Mouse (Mus musculus) liver, postnatal 0 days (tissue): ENCODE results near the gene Chst11. TPM values are rescaled to one million over a fixed set of nuclear protein-coding genes. Genes with fewer than 3 reads are reported as not detected.
A peak's percentile ranks its signal among the peaks of the same experiment; 100 is the strongest.

ENCODE experiments used
- ATAC-seq: fragments of 200-750 bp; cut with Nextera tagmentation; 2 replicates; pipeline ENCODE4 v1.8.0; 2017; ENCODE audit warnings: mild to moderate bottlenecking, moderate library complexity
- DNase-seq: peaks from one replicate; pipeline ENCODE4 v3.0.0-alpha.2; 2016
- H3K27ac ChIP-seq: fragments of 300-500 bp; sonication (generic); 2 replicates; pipeline ENCODE4 v1.5.1; 2014; ENCODE audit warnings: antibody characterized with exemption, moderate library complexity, mild to moderate bottlenecking, low read depth
- H3K27me3 ChIP-seq: fragments of 300-500 bp; sonication (generic); 2 replicates; pipeline ENCODE4 v1.6.1; 2014; ENCODE audit warnings: low read length, control low read depth, mixed read lengths; ENCODE audit not compliant: insufficient read depth
- H3K36me3 ChIP-seq: fragments of 300-500 bp; sonication (generic); replicated peaks from 2 replicates; pipeline ENCODE4 v1.6.1; 2014; ENCODE audit warnings: mild to moderate bottlenecking, control low read depth, low read length, moderate library complexity, mixed read lengths; ENCODE audit not compliant: insufficient read depth
- H3K4me1 ChIP-seq: fragments of 300-500 bp; sonication (generic); 2 replicates; pipeline ENCODE4 v1.6.1; 2014; ENCODE audit warnings: antibody characterized with exemption, mild to moderate bottlenecking, control low read depth; ENCODE audit not compliant: insufficient read depth
- H3K4me2 ChIP-seq: fragments of 300-500 bp; sonication (generic); 2 replicates; pipeline ENCODE4 v1.6.1; 2014; ENCODE audit warnings: low read depth, mild to moderate bottlenecking, low read length, moderate library complexity, mixed read lengths
- H3K4me3 ChIP-seq: fragments of 300-500 bp; sonication (generic); 2 replicates; pipeline ENCODE4 v1.5.1; 2014; ENCODE audit warnings: low read depth, low read length
- H3K9ac ChIP-seq: fragments of 300-500 bp; sonication (generic); replicated peaks from 2 replicates; pipeline ENCODE4 v1.6.1; 2014; ENCODE audit warnings: mild to moderate bottlenecking, moderate library complexity
- H3K9me3 ChIP-seq: fragments of 300-500 bp; sonication (generic); 2 replicates; pipeline ENCODE4 v1.6.1; 2016; ENCODE audit warnings: mild to moderate bottlenecking, control low read depth, low read length, mixed read lengths
- CTCF ChIP-seq: sonication (generic); IDR thresholded peaks from 2 replicates; pipeline ENCODE4 v1.5.1; 2016; ENCODE audit warnings: antibody characterized with exemption, low read depth
- EP300 ChIP-seq: IDR thresholded peaks from 2 replicates; pipeline ENCODE4 v1.6.1; 2016; ENCODE audit warnings: antibody characterized with exemption, low read depth, mild to moderate bottlenecking
- WGBS: fragments of 180-500 bp; shearing (Covaris S2); extraction: QIAGEN DNeasy Blood & Tissue Kit; methylation state at CpG from one replicate; pipeline ENCODE4 v1.1.7; 2014; ENCODE audit not compliant: insufficient replicate concordance; 5-methylcytosine and 5-hydroxymethylcytosine counted together
- polyA plus RNA-seq: library from polyadenylated mRNA; unstranded; fragments of >200 nt; fragmentation: Nextera tagmentation; extraction: Ambion mirVana; gene quantifications from 2 replicates; pipeline ENCODE4 v1.2.1, GENCODE M21; 2015

Gene Chst11
- polyA plus RNA-seq, 1 experiment from 2014 or later: 0.40 TPM

- Histone ChIP-seq H3K4me2 (no peak overlapping the region), H3K36me3 (no peaks in the 10 kb centered on the region), H3K9ac (no peak overlapping the region), H3K4me1 (no peaks in the 10 kb centered on the region), H3K9me3 (peaks cover 4% of the 10 kb centered on the region; the same call in 1 of the 2 replicates), H3K27ac (no peak overlapping the region), H3K4me3 (no peak overlapping the region), H3K27me3 (no peaks in the 10 kb centered on the region)
- no peak for TF ChIP-seq CTCF
- no peak for TF ChIP-seq EP300
- 89% methylated on average over 5 of the region's 5 CpGs for WGBS
- no peak for DNase-seq
- ATAC-seq: no peak
Measured at GRCm38 (mm10) chr10:83178151-83178550, 192.9 kb downstream of the Chst11 start.

- Histone ChIP-seq H3K9ac (no peak overlapping the region), H3K9me3 (peaks cover 4% of the 10 kb centered on the region; the same call in 1 of the 2 replicates), H3K27ac (no peak overlapping the region), H3K4me2 (no peak overlapping the region), H3K27me3 (no peaks in the 10 kb centered on the region), H3K4me1 (peaks cover 2% of the 10 kb centered on the region), H3K4me3 (no peak overlapping the region), H3K36me3 (no peaks in the 10 kb centered on the region)
- no peak for ATAC-seq
- TF ChIP-seq EP300: no peak
- no peak for TF ChIP-seq CTCF
- WGBS: 79% methylated on average over 1 of the region's 1 CpGs
- DNase-seq: no peak
Measured at GRCm38 (mm10) chr10:83178661-83179060, 193.4 kb downstream of the Chst11 start.

- Histone ChIP-seq H3K27me3 (no peaks in the 10 kb centered on the region), H3K27ac (no peak overlapping the region), H3K4me1 (peaks cover 6% of the 10 kb centered on the region), H3K9ac (no peak overlapping the region), H3K9me3 (peaks cover 4% of the 10 kb centered on the region; the same call in 1 of the 2 replicates), H3K4me2 (no peak overlapping the region), H3K4me3 (no peak overlapping the region), H3K36me3 (no peaks in the 10 kb centered on the region)
- DNase-seq (no peak), ATAC-seq (no peak)
- 71% methylated on average over 15 of the region's 15 CpGs for WGBS
- TF ChIP-seq CTCF (no peak), EP300 (no peak)
Measured at GRCm38 (mm10) chr10:83181831-83182572, 196.7 kb downstream of the Chst11 start.

GRCm38 (mm10) chr10:83182573-83182960 is 197.3 kb downstream of the Chst11 start:
- H3K4me1 ChIP-seq: peaks cover 6% of the 10 kb centered on the region
- DNase-seq (peak; percentile 76), ATAC-seq (0 out of 2 replicates have a peak, but pooled peaks have one; percentile 30)
- TF ChIP-seq CTCF (peak; percentile 79), EP300 (no peak)
- H3K9me3 ChIP-seq: peaks cover 4% of the 10 kb centered on the region; the same call in 1 of the 2 replicates
- H3K27me3 ChIP-seq: no peaks in the 10 kb centered on the region
- no peak overlapping the region for H3K9ac ChIP-seq
- 46% methylated on average over 8 of the region's 8 CpGs for WGBS
- no peak overlapping the region for H3K4me3 ChIP-seq
- H3K4me2 ChIP-seq: no peak overlapping the region
- H3K27ac ChIP-seq: no peak overlapping the region
- no peaks in the 10 kb centered on the region for H3K36me3 ChIP-seq

- Histone ChIP-seq H3K9me3 (peaks cover 4% of the 10 kb centered on the region; the same call in 1 of the 2 replicates), H3K4me2 (peak overlapping the region; percentile 31; the same call in 1 of the 2 replicates), H3K27ac (peak overlapping the region; percentile 49), H3K4me3 (no peak overlapping the region), H3K9ac (no peak overlapping the region), H3K36me3 (no peaks in the 10 kb centered on the region), H3K4me1 (peaks cover 6% of the 10 kb centered on the region), H3K27me3 (no peaks in the 10 kb centered on the region)
- no peak for DNase-seq
- 40% methylated on average over 12 of the region's 12 CpGs for WGBS
- no peak for TF ChIP-seq CTCF
- TF ChIP-seq EP300: no peak
- ATAC-seq: peak; percentile 54
Measured at GRCm38 (mm10) chr10:83183634-83184479, 198.6 kb downstream of the Chst11 start.
